Comparison of ENCODE assay signal across 9 mouse cellular contexts in the genomic region with DNA sequence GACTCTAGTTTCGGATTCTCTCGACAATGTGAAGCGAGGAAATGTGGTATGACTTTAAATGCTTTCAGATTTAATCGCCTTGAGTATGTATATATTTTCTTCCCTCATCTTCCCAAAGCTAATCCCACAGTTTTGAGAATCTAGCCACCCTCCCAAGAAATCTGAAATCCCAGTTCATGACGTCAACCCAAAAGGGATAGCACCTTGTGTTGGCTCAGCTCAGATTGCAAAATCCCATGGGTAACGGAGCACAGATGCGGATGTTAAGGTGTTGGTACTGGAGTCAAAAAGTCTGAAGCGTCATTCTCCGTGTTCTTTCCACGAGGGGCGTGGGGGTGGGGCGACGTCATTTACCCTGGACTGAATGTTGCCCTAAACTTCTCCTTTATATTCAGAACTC. TPM values are rescaled to one million over a fixed set of nuclear protein-coding genes. Genes with fewer than 3 reads are reported as not detected.
DNase-seq lines count a peak whose midpoint lies in the region; ATAC-seq and TF ChIP-seq lines count a peak whose summit lies in the region.
"Had no signal": no experiment of that assay in that cellular context is flagged by ENCODE, and none has a peak within 500 bp of the region (broad histone marks: within the 10 kb centered on the region; RNA-seq: fewer than 3 reads in every experiment).

No protein-coding gene starts in this region.

- TF ChIP-seq POLR2A in kidney, adult 2 months (IDR thresholded peaks at IDR 0.05; ENCODE audit: low read depth, low read length): no peak

- ATAC-seq in kidney, embryonic 16.5 days (ENCODE audit: low FRiP score, low TSS enrichment): no peak
- no peak for ATAC-seq in embryonic facial prominence, embryonic 15.5 days (ENCODE audit: insufficient number of reproducible peaks, low FRiP score, low TSS enrichment, low read depth)
- no peak for ATAC-seq in intestine, embryonic 16.5 days
- no peak for ATAC-seq in neural tube, embryonic 12.5 days (ENCODE audit: low FRiP score, low read depth)
- no peak for ATAC-seq in megakaryocyte-erythroid progenitor cell, adult 5-6 weeks (replicated peaks; ENCODE audit: low FRiP score, low TSS enrichment, poor library complexity, severe bottlenecking)

- no peak overlapping the region for H3K9ac ChIP-seq in kidney, embryonic 16.5 days (replicated peaks; ENCODE audit: low read length)
- H3K9ac ChIP-seq in embryonic facial prominence, embryonic 15.5 days: no peak overlapping the region
- peak overlapping the region; percentile 70; the same call in 1 of the 2 replicates for H3K9ac ChIP-seq in intestine, embryonic 16.5 days (ENCODE audit: low read depth, low read length)
- no peak overlapping the region for H3K9ac ChIP-seq in neural tube, embryonic 12.5 days

- no peak overlapping the region for H3K27ac ChIP-seq in kidney, embryonic 16.5 days (ENCODE audit: low read length)
- no peak overlapping the region for H3K27ac ChIP-seq in kidney, adult 2 months (ENCODE audit: insufficient read depth, low read depth, low read length)
- no peak overlapping the region for H3K27ac ChIP-seq in embryonic facial prominence, embryonic 15.5 days (replicated peaks)
- H3K27ac ChIP-seq in intestine, embryonic 16.5 days (ENCODE audit: low read length): no peak overlapping the region
- no peak overlapping the region for H3K27ac ChIP-seq in neural tube, embryonic 12.5 days

- no peaks in the 10 kb centered on the region for H3K9me3 ChIP-seq in kidney, embryonic 16.5 days (ENCODE audit: low read length)
- H3K9me3 ChIP-seq in embryonic facial prominence, embryonic 15.5 days (replicated peaks): no peaks in the 10 kb centered on the region
- no peaks in the 10 kb centered on the region for H3K9me3 ChIP-seq in intestine, embryonic 16.5 days (ENCODE audit: control insufficient read depth, low read length)
- H3K9me3 ChIP-seq in neural tube, embryonic 12.5 days: no peaks in the 10 kb centered on the region

- peak overlapping the region; percentile 89; the same call in 1 of the 2 replicates for H3K4me2 ChIP-seq in kidney, embryonic 16.5 days (replicated peaks; ENCODE audit: low read depth, low read length)
- H3K4me2 ChIP-seq in embryonic facial prominence, embryonic 15.5 days (replicated peaks): peak overlapping the region; percentile 89
- H3K4me2 ChIP-seq in intestine, embryonic 16.5 days (ENCODE audit: low read depth, low read length): peak overlapping the region; percentile 97
- H3K4me2 ChIP-seq in neural tube, embryonic 12.5 days (replicated peaks): peak overlapping the region; percentile 96

- WGBS in kidney, embryonic 16.5 days: 23% methylated on average over 13 of the region's 13 CpGs
- 37% methylated on average over 13 of the region's 13 CpGs for WGBS in kidney, adult 2 months
- WGBS in embryonic facial prominence, embryonic 15.5 days: 13% methylated on average over 13 of the region's 13 CpGs
- WGBS in intestine, embryonic 16.5 days: 32% methylated on average over 13 of the region's 13 CpGs
- 30% methylated on average over 13 of the region's 13 CpGs for WGBS in neural tube, embryonic 12.5 days

- H3K27me3 ChIP-seq in kidney, embryonic 16.5 days (ENCODE audit: insufficient read depth, low read length): peaks cover 75% of the 10 kb centered on the region
- H3K27me3 ChIP-seq in kidney, adult 2 months (replicated peaks; ENCODE audit: control insufficient read depth, insufficient read depth, low read length): 0 out of 2 replicates have a peak, but pooled peaks cover 2% of the 10 kb centered on the region
- H3K27me3 ChIP-seq in embryonic facial prominence, embryonic 15.5 days: peaks cover 62% of the 10 kb centered on the region
- H3K27me3 ChIP-seq in intestine, embryonic 16.5 days (replicated peaks; ENCODE audit: control insufficient read depth, insufficient read depth, low read length): peaks cover 36% of the 10 kb centered on the region
- peaks cover 67% of the 10 kb centered on the region for H3K27me3 ChIP-seq in neural tube, embryonic 12.5 days (replicated peaks)

- H3K4me1 ChIP-seq in kidney, embryonic 16.5 days (ENCODE audit: insufficient read depth, low read length): peaks cover 33% of the 10 kb centered on the region
- 0 out of 2 replicates have a peak, but pooled peaks cover 2% of the 10 kb centered on the region for H3K4me1 ChIP-seq in kidney, adult 2 months (ENCODE audit: control insufficient read depth, insufficient read depth, low read length)
- H3K4me1 ChIP-seq in embryonic facial prominence, embryonic 15.5 days: peaks cover 33% of the 10 kb centered on the region
- peaks cover 18% of the 10 kb centered on the region for H3K4me1 ChIP-seq in intestine, embryonic 16.5 days (ENCODE audit: control insufficient read depth, insufficient read depth, low read length)
- peaks cover 33% of the 10 kb centered on the region for H3K4me1 ChIP-seq in neural tube, embryonic 12.5 days

- TF ChIP-seq CTCF in kidney, adult 2 months (conservative IDR thresholded peaks at IDR 0.05; ENCODE audit: insufficient read depth, insufficient read length, low read depth, low read length): no peak

- DNase-seq in kidney, adult 2 months: no peak
- no peak for DNase-seq in thymus, adult 18-20 months
- DNase-seq in layer of hippocampus, postnatal 10 days (ENCODE audit: low spot score in 2 of 2): no peak

- H3K36me3 ChIP-seq in kidney, embryonic 16.5 days (ENCODE audit: insufficient read depth, low read length): no peaks in the 10 kb centered on the region
- H3K36me3 ChIP-seq in kidney, adult 2 months (ENCODE audit: control insufficient read depth, insufficient read depth, low read length): no peaks in the 10 kb centered on the region
- H3K36me3 ChIP-seq in embryonic facial prominence, embryonic 15.5 days: no peaks in the 10 kb centered on the region
- no peaks in the 10 kb centered on the region for H3K36me3 ChIP-seq in intestine, embryonic 16.5 days (ENCODE audit: control insufficient read depth, insufficient read depth, low read length)
- no peaks in the 10 kb centered on the region for H3K36me3 ChIP-seq in neural tube, embryonic 12.5 days

- peak overlapping the region; percentile 46; the same call in 1 of the 2 replicates for H3K4me3 ChIP-seq in kidney, embryonic 16.5 days (ENCODE audit: low read length)
- no peak overlapping the region for H3K4me3 ChIP-seq in kidney, adult 2 months (ENCODE audit: insufficient read depth, low read depth, low read length)
- H3K4me3 ChIP-seq in embryonic facial prominence, embryonic 15.5 days (replicated peaks): peak overlapping the region; percentile 52
- H3K4me3 ChIP-seq in intestine, embryonic 16.5 days (ENCODE audit: low read length): peak overlapping the region; percentile 64; the same call in 1 of the 2 replicates
- peak overlapping the region; percentile 55; the same call in 1 of the 2 replicates for H3K4me3 ChIP-seq in neural tube, embryonic 12.5 days

RNA-seq across cellular contexts. Expression of a gene that starts 1.1 kb away (rescaled TPM):
- 0.06 and 0.21 TPM in 2 replicates for polyA plus RNA-seq in kidney, embryonic 16.5 days (2015; fragmentation: Nextera tagmentation; extraction: Ambion mirVana)
- polyA plus RNA-seq in kidney, adult 2 months (2012; rRNA removed): 2.7 and 3.4 TPM in 2 replicates
- 1.3 and 1.7 TPM in 2 replicates for polyA plus RNA-seq in embryonic facial prominence, embryonic 15.5 days (2015; fragmentation: Nextera tagmentation; extraction: Ambion mirVana)
- polyA plus RNA-seq in intestine, embryonic 16.5 days (2015; fragmentation: Nextera tagmentation; extraction: Ambion mirVana): 0.35 and 0.36 TPM in 2 replicates
- 0.30 and 0.54 TPM in 2 replicates for polyA plus RNA-seq in neural tube, embryonic 12.5 days (2016; fragmentation: Nextera tagmentation; extraction: Ambion mirVana)
- total RNA-seq in layer of hippocampus, postnatal 10 days (2021): 10 to 100 TPM; 12.1 to 12.8 TPM
- not detected in 2 replicates for total RNA-seq in megakaryocyte-erythroid progenitor cell, adult 5-6 weeks (2014; fragmentation: Nextera tagmentation)
- not detected in 2 replicates for total RNA-seq in megakaryocyte-erythroid progenitor cell, adult 5-6 weeks (2017)
- total RNA-seq: MEL had no signal
